Mouse (Mus musculus) stomach, embryonic 14.5 days (tissue): Measurements from ENCODE around the gene Zfp768. TPM values are rescaled to one million over a fixed set of nuclear protein-coding genes. Genes with fewer than 3 reads are reported as not detected.
"Not testable (repeated sequence)": the region's sequence is repeated elsewhere in the genome, so short reads cannot be mapped to it uniquely, and the experiment has no call there.

Experiments
- ATAC-seq: fragments of 200-750 bp; cut with Nextera tagmentation; 2 replicates; pipeline ENCODE4 v1.8.0; 2017; ENCODE audit warnings: low read depth, moderate TSS enrichment; ENCODE audit not compliant: insufficient number of reproducible peaks, insufficient read depth, low FRiP score
- H3K27ac ChIP-seq: fragments of 300-500 bp; sonication (generic); 2 replicates; pipeline ENCODE4 v1.5.1; 2014; ENCODE audit warnings: mild to moderate bottlenecking, low read length, moderate library complexity, mixed read lengths
- H3K27me3 ChIP-seq: fragments of 300-500 bp; sonication (generic); 2 replicates; pipeline ENCODE4 v1.6.1; 2014; ENCODE audit warnings: low read length, control low read depth, mixed read lengths; ENCODE audit not compliant: control insufficient read depth, insufficient read depth
- H3K36me3 ChIP-seq: fragments of 300-500 bp; sonication (generic); 2 replicates; pipeline ENCODE4 v1.6.1; 2014; ENCODE audit warnings: mild to moderate bottlenecking, control low read depth, low read length, moderate library complexity, mixed read lengths; ENCODE audit not compliant: control insufficient read depth, insufficient read depth
- H3K4me1 ChIP-seq: fragments of 300-500 bp; sonication (generic); 2 replicates; pipeline ENCODE4 v1.6.1; 2014; ENCODE audit warnings: low read length, control low read depth, mixed read lengths; ENCODE audit not compliant: control insufficient read depth, insufficient read depth
- H3K4me2 ChIP-seq: fragments of 300-500 bp; sonication (generic); replicated peaks from 2 replicates; pipeline ENCODE4 v1.6.1; 2014; ENCODE audit warnings: low read depth, low read length, control low read depth
- H3K4me3 ChIP-seq: fragments of 300-500 bp; sonication (generic); 2 replicates; pipeline ENCODE4 v1.5.1; 2014; ENCODE audit warnings: low read depth, low read length, control low read depth
- H3K9ac ChIP-seq: fragments of 300-500 bp; sonication (generic); replicated peaks from 2 replicates; pipeline ENCODE4 v1.6.1; 2014; ENCODE audit warnings: low read depth, mild to moderate bottlenecking, control low read depth, low read length, moderate library complexity, mixed read lengths
- H3K9me3 ChIP-seq: fragments of 300-500 bp; sonication (generic); 2 replicates; pipeline ENCODE4 v1.6.1; 2016; ENCODE audit warnings: low read depth, low read length, control low read depth; ENCODE audit not compliant: control insufficient read depth
- WGBS: fragments of 180-500 bp; shearing (Covaris S2); extraction: QIAGEN DNeasy Blood & Tissue Kit; methylation state at CpG from one replicate; pipeline ENCODE4 v1.1.7; 2014; 5-methylcytosine and 5-hydroxymethylcytosine counted together
- polyA plus RNA-seq: library from polyadenylated mRNA; unstranded; fragments of >200 nt; fragmentation: Nextera tagmentation; extraction: Ambion mirVana; gene quantifications from 2 replicates; pipeline ENCODE4 v1.2.1, GENCODE M21; 2014

Zfp768 gene
- polyA plus RNA-seq, 1 experiment from 2014 or later: 4.7 TPM

- Histone ChIP-seq H3K36me3 (no peaks in the 10 kb centered on the region), H3K27me3 (peaks cover 3% of the 10 kb centered on the region; the same call in 1 of the 2 replicates), H3K9ac (peak overlapping the region; percentile 29), H3K4me1 (peaks cover 7% of the 10 kb centered on the region; the same call in 1 of the 2 replicates), H3K27ac (no peak overlapping the region), H3K4me3 (peak overlapping the region; percentile 30), H3K9me3 (no peaks in the 10 kb centered on the region), H3K4me2 (peak overlapping the region; percentile 61)
- ATAC-seq: 0 out of 2 replicates have a peak, but pooled peaks have one; percentile 33
- 2% methylated on average over 24 of the region's 24 CpGs for WGBS
Observed at GRCm38 (mm10) chr7:127363475-127363921, 18.1 kb upstream of the Zfp768 start.

- not testable (repeated sequence) for H3K4me3 ChIP-seq, H3K9ac ChIP-seq, H3K4me2 ChIP-seq, H3K27ac ChIP-seq, H3K4me1 ChIP-seq, H3K27me3 ChIP-seq, H3K36me3 ChIP-seq, ATAC-seq, H3K9me3 ChIP-seq
- 19% methylated on average over 13 of the region's 13 CpGs for WGBS
Observed at GRCm38 (mm10) chr7:127362418-127362817, 17.0 kb upstream of the Zfp768 start.

GRCm38 (mm10) chr7:127361449-127361848, 16.1 kb upstream of the Zfp768 start:
- WGBS: 38% methylated on average over 13 of the region's 13 CpGs
- no peak overlapping the region for H3K4me2 ChIP-seq
- 0 out of 2 replicates have a peak, but pooled peaks have one; percentile 28 for ATAC-seq
- H3K4me3 ChIP-seq: no peak overlapping the region
- no peaks in the 10 kb centered on the region for H3K36me3 ChIP-seq
- no peak overlapping the region for H3K9ac ChIP-seq
- H3K4me1 ChIP-seq: peaks cover 7% of the 10 kb centered on the region; the same call in 1 of the 2 replicates
- peaks cover 3% of the 10 kb centered on the region; the same call in 1 of the 2 replicates for H3K27me3 ChIP-seq
- H3K27ac ChIP-seq: no peak overlapping the region
- H3K9me3 ChIP-seq: no peaks in the 10 kb centered on the region

GRCm38 (mm10) chr7:127360265-127360664, 14.9 kb upstream of the Zfp768 start:
- Histone ChIP-seq H3K27ac (no peak overlapping the region), H3K4me3 (no peak overlapping the region), H3K9ac (no peak overlapping the region), H3K4me2 (no peak overlapping the region), H3K4me1 (peaks cover 7% of the 10 kb centered on the region; the same call in 1 of the 2 replicates), H3K27me3 (peaks cover 3% of the 10 kb centered on the region; the same call in 1 of the 2 replicates), H3K9me3 (no peaks in the 10 kb centered on the region), H3K36me3 (no peaks in the 10 kb centered on the region)
- no peak for ATAC-seq
- WGBS: 44% methylated on average over 4 of the region's 4 CpGs

- WGBS: 62% methylated on average over 4 of the region's 4 CpGs
- Histone ChIP-seq H3K36me3 (no peaks in the 10 kb centered on the region), H3K4me1 (peaks cover 2% of the 10 kb centered on the region; the same call in 1 of the 2 replicates)
Observed at GRCm38 (mm10) chr7:127358472-127358871, 13.1 kb upstream of the Zfp768 start.

GRCm38 (mm10) chr7:127357871-127358270, 12.5 kb upstream of the Zfp768 start:
- Histone ChIP-seq H3K27me3 (no peaks in the 10 kb centered on the region), H3K9me3 (no peaks in the 10 kb centered on the region), H3K36me3 (no peaks in the 10 kb centered on the region), H3K4me1 (no peaks in the 10 kb centered on the region), H3K4me2 (no peak overlapping the region), H3K4me3 (no peak overlapping the region), H3K9ac (no peak overlapping the region), H3K27ac (no peak overlapping the region)
- 69% methylated on average over 2 of the region's 2 CpGs for WGBS
- no peak for ATAC-seq

More at GRCm38 (mm10) chr7:127358472-127358871, 13.1 kb upstream of the Zfp768 start:
- H3K9ac ChIP-seq: no peak overlapping the region
- no peaks in the 10 kb centered on the region for H3K9me3 ChIP-seq
- no peak overlapping the region for H3K4me2 ChIP-seq
- ATAC-seq: no peak
- H3K27ac ChIP-seq: no peak overlapping the region
- H3K27me3 ChIP-seq: peaks cover 3% of the 10 kb centered on the region; the same call in 1 of the 2 replicates
- no peak overlapping the region for H3K4me3 ChIP-seq

GRCm38 (mm10) chr7:127355796-127356195, 10.4 kb upstream of the Zfp768 start:
- no peak for ATAC-seq

GRCm38 (mm10) chr7:127351230-127352004, 6.0 kb upstream of the Zfp768 start:
- WGBS: 86% methylated on average over 5 of the region's 5 CpGs
- Histone ChIP-seq H3K4me1 (peaks cover 6% of the 10 kb centered on the region), H3K27ac (no peak overlapping the region), H3K36me3 (no peaks in the 10 kb centered on the region), H3K27me3 (no peaks in the 10 kb centered on the region), H3K9ac (no peak overlapping the region), H3K4me2 (no peak overlapping the region), H3K9me3 (no peaks in the 10 kb centered on the region), H3K4me3 (no peak overlapping the region)
- no peak for ATAC-seq

More at GRCm38 (mm10) chr7:127355796-127356195, 10.4 kb upstream of the Zfp768 start:
- 48% methylated on average over 3 of the region's 3 CpGs for WGBS
- Histone ChIP-seq H3K9me3 (no peaks in the 10 kb centered on the region), H3K4me1 (no peaks in the 10 kb centered on the region), H3K36me3 (no peaks in the 10 kb centered on the region), H3K9ac (no peak overlapping the region), H3K4me2 (no peak overlapping the region), H3K27ac (no peak overlapping the region), H3K4me3 (no peak overlapping the region), H3K27me3 (no peaks in the 10 kb centered on the region)
